Mouse (Mus musculus) heart, adult 2 months (tissue): ENCODE results near the gene Paox. TPM values are rescaled to one million over a fixed set of nuclear protein-coding genes. Genes with fewer than 3 reads are reported as not detected.
"Not testable (repeated sequence)": the region's sequence is repeated elsewhere in the genome, so short reads cannot be mapped to it uniquely, and the experiment has no call there.

Experiments used
- DNase-seq, 2 experiments: peaks; one replicate each; pipeline ENCODE4 v3.0.0; 2021
- H3K27ac ChIP-seq: fragments of 200-600 bp; 2 replicates; pipeline ENCODE4 v1.8.1; 2022
- H3K27me3 ChIP-seq: fragments of 200-500 bp; 2 replicates; pipeline ENCODE4 v1.6.1; 2012; ENCODE audit warnings: mild to moderate bottlenecking, low read length, inconsistent platforms, mixed read lengths; ENCODE audit not compliant: control insufficient read depth, insufficient read depth
- H3K36me3 ChIP-seq: fragments of 200-500 bp; 2 replicates; pipeline ENCODE4 v1.6.1; 2012; ENCODE audit warnings: low read length, inconsistent platforms; ENCODE audit not compliant: control insufficient read depth, insufficient read depth
- H3K4me1 ChIP-seq: fragments of 200-500 bp; 2 replicates; pipeline ENCODE4 v1.6.1; 2011; ENCODE audit warnings: low read length; ENCODE audit not compliant: control insufficient read depth, insufficient read depth
- H3K4me3 ChIP-seq: fragments of 200-600 bp; 2 replicates; pipeline ENCODE4 v1.8.1; 2022
- H3K79me2 ChIP-seq: fragments of 200-500 bp; replicated peaks from 2 replicates; pipeline ENCODE4 v1.6.1; 2012; ENCODE audit warnings: mild to moderate bottlenecking, inconsistent platforms, low read length, moderate library complexity, mixed read lengths; ENCODE audit not compliant: control insufficient read depth, insufficient read depth
- H3K9ac ChIP-seq: fragments of 200-500 bp; 2 replicates; pipeline ENCODE4 v1.6.1; 2012; ENCODE audit warnings: low read depth, mild to moderate bottlenecking, control low read depth, inconsistent platforms, low read length, mixed read lengths
- CTCF ChIP-seq: fragments of 200-600 bp; IDR thresholded peaks from 2 replicates; pipeline ENCODE4 v1.8.1; 2022; ENCODE audit warnings: antibody characterized with exemption, mild to moderate bottlenecking, moderate library complexity
- EP300 ChIP-seq: fragments of 200-500 bp; IDR thresholded peaks from 2 replicates; pipeline ENCODE4 v1.6.1; 2011; ENCODE audit warnings: low read depth, low read length, control low read depth; ENCODE audit not compliant: insufficient read depth
- POLR2A ChIP-seq: fragments of 200-500 bp; IDR thresholded peaks from 2 replicates; pipeline ENCODE4 v1.6.1; 2011; ENCODE audit warnings: mild to moderate bottlenecking, low read depth, low read length, control low read depth; ENCODE audit not compliant: insufficient read depth
- WGBS: fragments of 180-500 bp; shearing (Covaris S2); methylation state at CpG from one replicate; pipeline ENCODE4 v1.1.7; 2018; 5-methylcytosine and 5-hydroxymethylcytosine counted together
- intact Hi-C: fragments of 180-260 bp; cut with DNase I; formaldehyde crosslinking; loops from one replicate; pipeline ENCODE4 v1.15.1; 2025
- polyA plus RNA-seq: library from polyadenylated mRNA; depleted of rRNA; stranded (reverse); fragments of >200 nt; gene quantifications from 2 replicates; pipeline ENCODE4 v1.2.3, GENCODE M21; 2012
- total RNA-seq, 2 experiments: library from RNA; stranded (reverse); gene quantifications; 2 replicates each; pipeline ENCODE4 v1.2.3; 2021

The Paox gene
- total and polyA plus RNA-seq, 3 experiments, result 3.0 to 5.2 (median 3.4) TPM

- H3K79me2 ChIP-seq, result no peaks in the 10 kb centered on the region
- H3K4me3 ChIP-seq, result no peak overlapping the region
- no peak overlapping the region for H3K9ac ChIP-seq
- H3K4me1 ChIP-seq, result peaks cover 3% of the 10 kb centered on the region
- no peaks in the 10 kb centered on the region for H3K36me3 ChIP-seq
- no peaks in the 10 kb centered on the region for H3K27me3 ChIP-seq
- no peak overlapping the region for H3K27ac ChIP-seq
- no peak for TF ChIP-seq CTCF
- no peak for TF ChIP-seq EP300
- no peak for TF ChIP-seq POLR2A
- no peak for DNase-seq
- WGBS, result 18% methylated on average over 4 of the region's 4 CpGs
- intact Hi-C loops, result no loop called here
These were observed 7.2 kb downstream of the Paox start for GRCm38 (mm10) chr7:140122765-140123164.

GRCm38 (mm10) chr7:140124382-140124781 is 8.8 kb downstream of the Paox start:
- Histone ChIP-seq H3K27me3 (no peaks in the 10 kb centered on the region), H3K4me3 (no peak overlapping the region), H3K9ac (no peak overlapping the region), H3K4me1 (peaks cover 3% of the 10 kb centered on the region), H3K36me3 (no peaks in the 10 kb centered on the region), H3K79me2 (no peaks in the 10 kb centered on the region), H3K27ac (no peak overlapping the region)
- DNase-seq, result no peak
- intact Hi-C loops, result no loop called here
- 84% methylated on average over 1 of the region's 1 CpGs for WGBS
- TF ChIP-seq POLR2A (no peak), CTCF (no peak), EP300 (no peak)

DNA sequence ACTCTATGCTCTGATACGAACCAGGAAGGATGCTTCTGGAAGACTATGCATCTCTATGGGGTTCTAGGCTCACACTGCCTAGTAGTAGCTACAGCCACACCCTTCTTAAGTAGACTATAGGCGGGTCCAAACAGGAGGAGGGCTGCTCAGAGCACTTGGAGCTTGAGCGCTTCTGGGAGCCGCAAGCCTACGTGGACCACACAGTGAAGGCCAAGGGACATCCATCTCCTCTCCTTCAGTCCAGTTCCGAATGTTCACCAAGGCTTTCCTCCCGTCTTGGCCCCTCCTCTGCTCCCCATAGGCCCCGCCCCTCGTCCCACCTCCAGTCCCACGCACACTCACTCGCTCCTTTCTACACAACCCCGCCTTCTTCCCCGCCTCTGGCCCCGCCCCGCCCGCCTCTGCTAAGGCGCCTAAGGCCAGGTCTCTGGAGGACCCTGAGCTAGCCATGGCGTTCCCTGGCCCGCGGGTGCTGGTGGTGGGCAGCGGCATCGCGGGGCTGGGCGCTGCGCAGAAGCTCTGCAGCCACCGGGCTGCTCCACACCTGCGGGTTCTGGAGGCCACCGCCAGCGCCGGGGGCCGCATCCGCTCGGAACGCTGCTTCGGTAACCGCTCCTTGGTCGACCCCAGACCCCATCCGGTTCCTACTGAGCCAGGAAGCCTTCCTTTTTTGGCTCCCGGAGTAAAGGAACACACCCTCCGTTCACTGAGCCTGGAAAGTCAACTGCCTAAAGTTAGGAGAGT is 9.9 kb downstream of the Paox start:
- H3K9ac ChIP-seq, result peak overlapping the region; percentile 83
- H3K36me3 ChIP-seq, result no peaks in the 10 kb centered on the region
- H3K79me2 ChIP-seq, result no peaks in the 10 kb centered on the region
- intact Hi-C loops, result loop anchor here (1.0 kb wide), 1 partner anchor 8 kb away; no protein-coding TSS in a partner anchor
- H3K27me3 ChIP-seq, result no peaks in the 10 kb centered on the region
- WGBS, result 1% methylated on average over 39 of the region's 40 CpGs
- TF ChIP-seq POLR2A (peak; percentile 72), CTCF (no peak; the same call in 1 of the 2 replicates), EP300 (0 out of 2 replicates have a peak, but pooled peaks have one; percentile 22)
- peak overlapping the region; percentile 80 for H3K27ac ChIP-seq
- H3K4me1 ChIP-seq, result peaks cover 3% of the 10 kb centered on the region
- peak overlapping the region; percentile 99 for H3K4me3 ChIP-seq
- DNase-seq, result peak; percentile 94 to 96

GRCm38 (mm10) chr7:140126022-140126350 is 10.4 kb downstream of the Paox start:
- H3K9ac ChIP-seq, result peak overlapping the region; percentile 83
- intact Hi-C loops, result no loop called here
- TF ChIP-seq CTCF (no peak), POLR2A (no peak), EP300 (no peak)
- H3K27ac ChIP-seq, result peak overlapping the region; percentile 80
- H3K27me3 ChIP-seq, result no peaks in the 10 kb centered on the region
- H3K79me2 ChIP-seq, result no peaks in the 10 kb centered on the region
- H3K4me3 ChIP-seq, result peak overlapping the region; percentile 99
- 5% methylated on average over 5 of the region's 5 CpGs for WGBS
- no peak for DNase-seq
- H3K4me1 ChIP-seq, result peaks cover 3% of the 10 kb centered on the region
- no peaks in the 10 kb centered on the region for H3K36me3 ChIP-seq

GRCm38 (mm10) chr7:140126934-140127333 is 11.3 kb downstream of the Paox start:
- Histone ChIP-seq H3K27me3 (no peaks in the 10 kb centered on the region), H3K4me3 (no peak overlapping the region), H3K9ac (no peak overlapping the region), H3K4me1 (peaks cover 3% of the 10 kb centered on the region), H3K36me3 (no peaks in the 10 kb centered on the region), H3K79me2 (no peaks in the 10 kb centered on the region), H3K27ac (no peak overlapping the region)
- WGBS, result 87% methylated on average over 3 of the region's 3 CpGs
- intact Hi-C loops, result no loop called here
- DNase-seq, result no peak
- TF ChIP-seq CTCF (no peak), POLR2A (no peak), EP300 (no peak)

DNA sequence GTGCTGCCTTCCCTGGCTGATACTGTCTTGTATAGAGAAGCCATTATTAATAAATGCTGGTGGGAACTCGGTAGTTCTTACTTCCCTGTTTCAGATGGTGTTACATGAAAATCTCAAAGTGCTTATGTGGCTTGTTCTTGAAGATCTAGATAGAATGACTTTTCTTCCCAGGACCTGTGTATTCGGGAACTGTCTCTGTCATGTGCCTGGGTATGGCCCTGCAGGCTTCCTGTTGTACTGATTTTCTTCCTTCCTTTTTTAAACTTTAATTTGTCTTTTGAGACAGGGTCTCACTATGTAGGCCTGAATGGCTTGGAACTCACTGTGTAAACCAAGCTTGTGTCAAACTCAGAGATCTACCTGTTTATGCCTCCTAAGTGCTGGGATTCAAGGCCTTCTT is 12.3 kb downstream of the Paox start:
- Histone ChIP-seq H3K9ac (no peak overlapping the region), H3K27ac (no peak overlapping the region), H3K4me1 (peaks cover 3% of the 10 kb centered on the region), H3K79me2 (no peaks in the 10 kb centered on the region), H3K27me3 (no peaks in the 10 kb centered on the region), H3K4me3 (no peak overlapping the region), H3K36me3 (no peaks in the 10 kb centered on the region)
- intact Hi-C loops, result no loop called here
- WGBS, result 78% methylated on average over 2 of the region's 2 CpGs
- TF ChIP-seq EP300 (no peak), POLR2A (no peak), CTCF (no peak)
- no peak for DNase-seq

DNA sequence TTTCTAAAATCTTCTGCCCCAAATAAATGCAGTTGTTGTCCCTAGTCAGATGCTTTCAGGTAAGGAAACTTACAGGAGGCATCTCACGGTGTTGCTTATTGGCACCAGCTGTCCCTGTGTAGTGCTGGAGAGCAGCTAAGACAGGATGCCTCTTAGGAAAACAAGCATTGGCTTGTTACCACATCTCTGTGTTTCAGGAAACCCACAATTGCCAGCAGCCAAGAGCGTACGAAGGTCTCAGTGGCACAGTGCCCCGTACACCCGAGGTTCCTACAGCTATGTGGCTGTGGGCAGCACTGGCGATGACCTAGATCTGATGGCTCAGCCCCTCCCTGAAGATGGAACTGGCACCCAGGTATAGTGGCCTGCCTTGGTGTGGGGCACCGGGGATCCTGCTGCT is 16.6 kb downstream of the Paox start:
- 92% methylated on average over 7 of the region's 7 CpGs for WGBS
- H3K4me1 ChIP-seq, H3K9ac ChIP-seq, intact Hi-C loops, H3K4me3 ChIP-seq, H3K79me2 ChIP-seq, H3K36me3 ChIP-seq, DNase-seq, H3K27me3 ChIP-seq, H3K27ac ChIP-seq: not testable (repeated sequence)

- H3K27ac ChIP-seq, H3K4me3 ChIP-seq, DNase-seq, H3K36me3 ChIP-seq, H3K79me2 ChIP-seq, H3K27me3 ChIP-seq, H3K4me1 ChIP-seq, H3K9ac ChIP-seq, intact Hi-C loops: not testable (repeated sequence)
- 86% methylated on average over 7 of the region's 7 CpGs for WGBS
These were observed 18.4 kb downstream of the Paox start for GRCm38 (mm10) chr7:140134033-140134432.
